Mouse (Mus musculus): ENCODE data around the gene Lrrc42. TPM values are rescaled to one million over a fixed set of nuclear protein-coding genes. Genes with fewer than 3 reads are reported as not detected.

Gene Lrrc42
- polyA plus RNA-seq (2017; shearing (Covaris generic)), result 31.7 TPM

GRCm38 (mm10) chr4:107253125-107254091, at the start of gene Lrrc42, which contains the start of gene Hspb11:
TSS of gene Lrrc42 (minus strand) at chr4:107253532.
TSS of gene Hspb11 (plus strand) at chr4:107253593.

GRCm38 (mm10) chr4:107208880-107209279, 44.5 kb downstream of the Lrrc42 start, which contains the start of gene Ldlrad1:
TSS of gene Ldlrad1 (plus strand) at chr4:107209180.

Other genes starting within 250 kb of the Lrrc42 start
- gene Mrpl37, start 186.7 kb downstream of the Lrrc42 start, polyA plus RNA-seq (2017; shearing (Covaris generic)), result 72.2 TPM
- gene Cyb5rl, start 186.5 kb downstream of the Lrrc42 start, polyA plus RNA-seq (2017; shearing (Covaris generic)), result 5.8 TPM
- not detected for gene Cdcp2, start 156.6 kb downstream of the Lrrc42 start, polyA plus RNA-seq (2017; shearing (Covaris generic))
- gene Tmem59, start 75.1 kb downstream of the Lrrc42 start, polyA plus RNA-seq (2017; shearing (Covaris generic)), result 447 TPM
- gene Tceanc2, start 74.4 kb downstream of the Lrrc42 start, polyA plus RNA-seq (2017; shearing (Covaris generic)), result 19.0 TPM
- gene Ldlrad1, start 44.4 kb downstream of the Lrrc42 start, polyA plus RNA-seq (2017; shearing (Covaris generic)), result 0.26 TPM
- 28.2 TPM for gene Hspb11, start 61 bp upstream of the Lrrc42 start, polyA plus RNA-seq (2017; shearing (Covaris generic))
- gene Dio1, start 53.6 kb upstream of the Lrrc42 start, polyA plus RNA-seq (2017; shearing (Covaris generic)), result not detected
- 119 TPM for gene Yipf1, start 60.8 kb upstream of the Lrrc42 start, polyA plus RNA-seq (2017; shearing (Covaris generic))
- gene Ndc1, start 114.3 kb upstream of the Lrrc42 start, polyA plus RNA-seq (2017; shearing (Covaris generic)), result 8.7 TPM
- 0.39 TPM for gene Glis1, start 181.1 kb upstream of the Lrrc42 start, polyA plus RNA-seq (2017; shearing (Covaris generic))